Mouse (Mus musculus) stomach, postnatal 0 days (tissue): ENCODE measurements around the gene Rock2.

Experiments
- CTCF ChIP-seq: IDR thresholded peaks from 2 replicates; pipeline ENCODE4 v1.5.1; 2016; ENCODE audit warnings: antibody characterized with exemption, low read depth, mild to moderate bottlenecking, moderate library complexity
- EP300 ChIP-seq: optimal IDR thresholded peaks from 2 replicates; pipeline ENCODE3; 2016; ENCODE audit warnings: antibody characterized with exemption

GRCm38 (mm10) chr12:17011100-17011870 is 116.6 kb downstream of the Rock2 start, which contains the start of gene 2410004P03Rik:
- TF ChIP-seq CTCF: peak; percentile 91
- TF ChIP-seq EP300: no peak
